Mouse (Mus musculus): ENCODE data around the gene Atp6v1e2.

- TF ChIP-seq CTCF (IDR thresholded peaks at IDR 0.05; ENCODE audit: control insufficient read depth, insufficient read depth, insufficient read length) = no peak
- no peak for TF ChIP-seq CEBPB (IDR thresholded peaks at IDR 0.05; ENCODE audit: low read depth)
- no peak for TF ChIP-seq MAX (IDR thresholded peaks at IDR 0.05)
- TF ChIP-seq FOSL1 (IDR thresholded peaks at IDR 0.05; ENCODE audit: insufficient read depth, low read length, poor library complexity, severe bottlenecking) = no peak
- TF ChIP-seq USF1 (IDR thresholded peaks at IDR 0.05; ENCODE audit: low read depth) = no peak
- TF ChIP-seq MYOG (IDR thresholded peaks at IDR 0.05; ENCODE audit: control insufficient read depth, extremely low read depth, insufficient read length) = no peak
- no peak for TF ChIP-seq MYOD1 (IDR thresholded peaks at IDR 0.05; ENCODE audit: control insufficient read depth, insufficient read length, low read depth)
These were observed 15.3 kb upstream of the Atp6v1e2 start, which contains the start of gene Rhoq for GRCm38 (mm10) chr17:86962894-86963585.
